In the genomic region with DNA sequence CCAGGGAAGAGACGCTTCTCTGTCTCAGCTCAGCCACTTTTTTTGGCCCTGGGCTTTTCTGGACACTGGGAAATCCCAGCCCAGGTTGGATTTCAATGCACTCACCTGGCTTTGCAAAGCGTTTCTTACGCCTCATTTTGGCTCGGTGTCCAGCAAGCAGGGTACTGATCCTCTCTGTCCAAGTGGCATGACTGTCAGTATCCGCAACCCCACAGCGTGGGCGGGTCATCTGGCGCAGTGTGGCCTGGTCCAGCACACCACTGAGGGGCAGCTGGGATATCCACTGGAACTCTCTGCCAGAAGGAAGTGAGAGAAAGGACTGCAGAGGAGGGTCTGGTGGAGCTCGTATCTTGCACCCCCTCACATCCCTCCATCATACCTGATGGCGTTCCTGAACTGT, we compare ENCODE assay signal across 36 mouse cellular contexts. TPM values are rescaled to one million over a fixed set of nuclear protein-coding genes. Genes with fewer than 3 reads are reported as not detected.
"Had no signal": no experiment of that assay in that cellular context is flagged by ENCODE, and none has a peak within 500 bp of the region (broad histone marks: within the 10 kb centered on the region; RNA-seq: fewer than 3 reads in every experiment).

No protein-coding gene starts in this region.

- H3K4me3 ChIP-seq: gastrocnemius, adult 2 months; heart, adult 2 months; heart, embryonic 12.5 days; hindbrain, embryonic 10.5 days; hindbrain, embryonic 12.5 days; intestine, embryonic 15.5 days; limb, embryonic 13.5 days; limb, embryonic 15.5 days; liver, embryonic 12.5 days had no signal

- H3K9me3 ChIP-seq: heart, embryonic 12.5 days; hindbrain, embryonic 10.5 days; hindbrain, embryonic 12.5 days; intestine, embryonic 15.5 days; limb, embryonic 13.5 days; limb, embryonic 15.5 days; liver, embryonic 12.5 days had no signal

- H3K27me3 ChIP-seq: intestine, embryonic 15.5 days had no signal

- H3K36me3 ChIP-seq: heart, embryonic 12.5 days; hindbrain, embryonic 10.5 days; hindbrain, embryonic 12.5 days; intestine, embryonic 15.5 days; limb, embryonic 13.5 days; limb, embryonic 15.5 days; liver, embryonic 12.5 days had no signal

- DNase-seq: gastrocnemius, adult 2 months; gastrocnemius, postnatal 10 days; gastrocnemius, postnatal 25 days; heart, adult 2 months; heart, postnatal 14 days; heart, postnatal 4 days; kidney, adult 18-20 months; kidney, adult 8-10 months; kidney, postnatal 10 days; layer of hippocampus, adult 9-11 months; layer of hippocampus, postnatal 36 days; left cerebral cortex, postnatal 4 days; lung, adult 18-20 months had no signal

- H3K27ac ChIP-seq: gastrocnemius, adult 2 months; heart, adult 2 months; hindbrain, embryonic 10.5 days; hindbrain, embryonic 12.5 days; hindbrain, embryonic 14.5 days; intestine, embryonic 15.5 days; limb, embryonic 13.5 days; limb, embryonic 15.5 days; liver, embryonic 12.5 days; liver, embryonic 14.5 days had no signal

- ATAC-seq: hindbrain, embryonic 16.5 days; inflammation-experienced regulatory T-cells, adult 6 months; intestine, embryonic 15.5 days; intestine, postnatal 0 days; liver, embryonic 12.5 days had no signal

- H3K9ac ChIP-seq: heart, embryonic 12.5 days; hindbrain, embryonic 12.5 days; hindbrain, embryonic 14.5 days; intestine, embryonic 15.5 days; limb, embryonic 13.5 days; limb, embryonic 15.5 days; liver, embryonic 12.5 days; liver, embryonic 14.5 days had no signal

- H3K4me2 ChIP-seq: heart, embryonic 12.5 days; hindbrain, embryonic 12.5 days; hindbrain, embryonic 14.5 days; intestine, embryonic 15.5 days; limb, embryonic 13.5 days; limb, embryonic 15.5 days; liver, embryonic 12.5 days had no signal

RNA-seq across cellular contexts. Expression of gene Mmp28, which starts 11.6 kb away (rescaled TPM):
- polyA plus RNA-seq: inflammation-experienced regulatory T-cells, adult 6 months had no signal

RNA-seq across cellular contexts. Expression of gene 1700020L24Rik, which starts 13.8 kb away (rescaled TPM):
- total RNA-seq: gastrocnemius, adult 2 months; gastrocnemius, postnatal 25 days; gastrocnemius, postnatal 4 days; heart, adult 2 months; heart, postnatal 14 days; layer of hippocampus, postnatal 14 days; layer of hippocampus, postnatal 36 days; left cerebral cortex, postnatal 10 days; left cerebral cortex, postnatal 25 days; liver, adult 2 months had no signal
- polyA plus RNA-seq: kidney, embryonic 14.5 days; kidney, embryonic 16.5 days; liver, adult 2 months had no signal

RNA-seq across cellular contexts. Expression of gene Gas2l2, which starts 22.0 kb away (rescaled TPM):
- total RNA-seq: gastrocnemius, adult 2 months; gastrocnemius, postnatal 10 days; gastrocnemius, postnatal 25 days; heart, adult 2 months; heart, postnatal 4 days; left cerebral cortex, adult 18-20 months; liver, adult 2 months had no signal
- polyA plus RNA-seq: heart, embryonic 12.5 days; heart, embryonic 14.5 days; inflammation-experienced regulatory T-cells, adult 6 months; kidney, embryonic 14.5 days; kidney, embryonic 16.5 days; limb, embryonic 11.5 days; limb, embryonic 13.5 days; liver, adult 2 months; liver, embryonic 12.5 days; liver, embryonic 14.5 days; liver, embryonic 16.5 days had no signal

RNA-seq across cellular contexts. Expression of gene Rasl10b, which starts 42.3 kb away (rescaled TPM):
- polyA plus RNA-seq: inflammation-experienced regulatory T-cells, adult 6 months had no signal
